Mouse (Mus musculus) neural tube, embryonic 10.5 days (tissue): ENCODE results near the gene Il6ra.

Source experiments
- DNase-seq: peaks from one replicate; pipeline ENCODE4 v3.0.0-alpha.2; 2017; ENCODE audit warnings: low spot score; ENCODE audit errors: extremely low spot score

Gene Il6ra

DNA sequence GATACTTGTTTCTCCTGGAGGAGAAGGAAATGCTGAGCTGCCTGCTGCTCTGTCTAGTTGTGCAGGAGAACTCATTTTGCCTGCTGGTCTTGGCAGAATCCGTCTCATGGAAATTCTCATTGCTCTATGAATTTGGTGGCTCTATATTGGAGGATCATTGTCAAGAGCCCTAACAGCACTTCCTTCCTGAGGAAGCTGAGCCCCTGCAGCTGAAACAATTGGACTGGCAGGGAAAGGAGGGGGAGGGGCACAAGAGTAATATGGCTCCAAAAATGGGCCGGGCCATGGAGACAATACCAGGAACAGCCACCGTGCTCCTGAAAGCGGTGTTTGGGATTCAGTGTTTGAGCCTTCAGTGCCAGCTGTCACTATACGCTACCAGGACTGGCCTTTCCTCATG, 59.2 kb downstream of the Il6ra start:
- DNase-seq = no peak

DNA sequence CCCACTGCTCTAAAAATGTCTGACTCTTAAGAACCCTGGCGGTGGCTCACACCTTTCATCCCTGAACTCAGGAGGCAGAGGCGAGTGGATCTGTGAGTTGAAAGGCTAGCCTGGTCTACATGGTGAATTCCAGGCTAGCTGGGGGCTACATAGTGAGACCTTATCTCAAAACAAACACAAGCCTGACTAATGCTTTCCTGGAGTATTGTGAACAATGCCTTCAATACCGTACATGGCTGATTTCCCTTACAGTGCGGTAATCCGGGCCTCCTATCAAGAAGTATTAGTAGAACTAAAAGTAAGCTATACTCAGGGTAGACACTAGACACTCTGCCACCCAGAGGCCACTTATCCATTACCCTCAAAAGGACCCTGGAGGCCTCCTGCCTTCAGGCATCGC, 64.9 kb downstream of the Il6ra start:
- DNase-seq = no peak

DNA sequence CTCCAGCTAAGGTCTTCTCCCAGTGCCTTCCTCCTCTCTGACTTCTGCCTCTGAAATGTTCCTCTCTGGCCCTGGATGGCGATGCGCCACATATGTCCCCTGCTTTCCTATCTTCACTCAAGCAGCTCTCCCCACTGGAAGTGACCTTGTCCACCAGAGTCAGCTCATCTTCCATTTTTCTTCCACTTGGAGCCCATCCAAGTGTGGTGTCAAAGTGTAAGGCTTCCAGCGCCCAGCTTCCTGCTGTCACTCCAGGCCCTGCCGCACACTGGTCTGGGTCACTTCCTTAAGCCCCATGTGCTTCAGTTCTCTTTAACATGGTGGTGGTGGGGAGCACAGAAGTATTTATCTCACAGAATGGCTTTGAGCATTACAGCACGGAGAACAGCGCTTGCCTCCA, 65.4 kb downstream of the Il6ra start:
- no peak for DNase-seq

DNA sequence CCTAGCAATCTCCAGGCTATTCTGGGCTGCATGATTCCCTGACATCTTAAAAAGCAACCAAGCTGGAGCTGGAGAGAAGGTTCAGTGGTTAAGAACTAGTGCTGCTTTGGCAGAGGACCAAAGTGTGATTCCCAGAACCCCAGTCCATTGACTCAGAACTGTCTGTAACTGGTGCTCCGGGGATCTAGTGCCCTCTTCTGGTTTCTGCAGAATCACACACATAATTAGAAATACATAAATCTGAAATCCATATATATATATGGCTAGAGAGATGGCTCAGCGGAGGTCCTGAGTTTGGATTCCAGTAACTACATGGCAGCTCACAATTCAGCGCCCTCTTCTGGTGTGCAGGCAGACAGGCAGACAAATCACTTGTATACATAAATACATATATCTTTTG, 65.9 kb downstream of the Il6ra start:
- DNase-seq = no peak

DNA sequence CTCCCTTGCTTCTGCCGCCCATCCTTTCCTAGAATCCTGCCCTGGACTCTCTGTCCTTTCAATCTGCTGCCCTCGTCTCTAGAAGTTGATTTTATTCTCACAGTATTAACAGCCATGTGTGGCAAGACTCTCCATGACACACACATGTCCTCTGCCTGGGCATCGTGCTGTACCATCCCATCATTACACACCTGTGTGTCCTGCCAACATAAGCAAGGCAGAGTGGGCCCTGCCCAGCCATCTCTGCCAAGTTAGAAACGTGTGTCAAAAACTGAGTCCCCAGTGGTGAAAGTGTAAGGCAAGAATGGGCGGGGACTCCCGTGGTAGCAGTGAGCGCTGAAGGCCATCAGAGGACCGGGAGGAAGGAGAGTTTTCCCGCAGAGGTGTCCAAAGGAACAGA, 67.2 kb downstream of the Il6ra start:
- DNase-seq = no peak

DNA sequence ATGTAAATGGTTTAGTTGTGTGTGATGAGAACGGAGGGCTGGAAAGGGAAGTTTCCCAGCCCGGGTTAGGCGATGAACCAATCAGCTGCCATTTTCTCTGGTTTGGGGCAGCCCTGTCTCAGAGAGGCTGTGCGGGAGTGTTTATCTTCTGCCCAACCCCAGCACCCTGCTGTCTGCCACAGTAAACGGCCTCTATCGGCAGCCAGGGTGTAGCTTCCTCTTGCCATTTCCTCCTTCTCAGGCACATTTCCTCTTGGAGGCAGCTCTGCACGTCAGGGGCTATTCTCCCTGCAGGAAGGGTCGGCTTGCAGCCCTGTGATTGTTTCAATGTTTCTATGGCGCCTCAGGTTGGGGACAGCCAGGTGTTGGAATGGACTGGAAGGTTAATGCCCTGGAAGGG, 69.8 kb downstream of the Il6ra start:
- no peak for DNase-seq

DNA sequence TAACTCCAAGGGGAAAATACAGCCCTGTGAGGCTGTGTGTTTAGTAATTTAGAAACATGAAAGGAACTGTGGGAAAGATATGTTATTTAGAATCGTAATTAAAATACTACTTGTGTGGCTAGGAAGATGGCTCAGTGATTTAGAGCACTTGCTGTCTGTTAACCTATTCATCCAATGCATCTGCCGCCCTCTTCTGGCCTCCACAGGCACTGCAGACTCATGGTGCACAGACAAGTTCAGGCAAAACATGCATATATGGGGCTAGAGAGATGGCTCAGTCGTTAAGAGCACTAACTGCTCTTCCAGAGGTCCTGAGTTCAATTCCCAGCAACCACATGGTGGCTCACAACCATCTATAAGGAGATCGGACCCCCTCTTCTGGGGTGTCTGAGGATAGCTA, 70.7 kb downstream of the Il6ra start:
- no peak for DNase-seq

DNA sequence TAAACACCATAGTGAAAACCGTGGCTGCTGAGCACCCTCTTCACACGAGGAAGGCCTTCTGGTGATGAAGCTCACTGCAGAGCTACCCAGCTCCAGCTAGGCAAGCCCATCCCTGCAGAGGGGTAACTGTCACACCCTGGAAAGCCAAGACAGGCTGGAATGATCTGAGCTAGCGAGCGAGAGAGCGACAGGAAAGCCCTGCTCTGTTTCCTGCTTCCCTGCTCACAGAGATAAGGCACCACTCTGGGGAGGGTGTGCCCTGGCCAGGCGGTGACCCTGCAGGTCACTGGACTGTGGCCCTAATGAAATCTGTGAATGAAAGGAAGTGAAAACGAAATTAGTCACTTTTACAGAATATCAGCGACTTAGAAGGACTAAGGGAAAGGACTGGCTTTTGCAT, 77.6 kb downstream of the Il6ra start:
- DNase-seq = no peak

DNA sequence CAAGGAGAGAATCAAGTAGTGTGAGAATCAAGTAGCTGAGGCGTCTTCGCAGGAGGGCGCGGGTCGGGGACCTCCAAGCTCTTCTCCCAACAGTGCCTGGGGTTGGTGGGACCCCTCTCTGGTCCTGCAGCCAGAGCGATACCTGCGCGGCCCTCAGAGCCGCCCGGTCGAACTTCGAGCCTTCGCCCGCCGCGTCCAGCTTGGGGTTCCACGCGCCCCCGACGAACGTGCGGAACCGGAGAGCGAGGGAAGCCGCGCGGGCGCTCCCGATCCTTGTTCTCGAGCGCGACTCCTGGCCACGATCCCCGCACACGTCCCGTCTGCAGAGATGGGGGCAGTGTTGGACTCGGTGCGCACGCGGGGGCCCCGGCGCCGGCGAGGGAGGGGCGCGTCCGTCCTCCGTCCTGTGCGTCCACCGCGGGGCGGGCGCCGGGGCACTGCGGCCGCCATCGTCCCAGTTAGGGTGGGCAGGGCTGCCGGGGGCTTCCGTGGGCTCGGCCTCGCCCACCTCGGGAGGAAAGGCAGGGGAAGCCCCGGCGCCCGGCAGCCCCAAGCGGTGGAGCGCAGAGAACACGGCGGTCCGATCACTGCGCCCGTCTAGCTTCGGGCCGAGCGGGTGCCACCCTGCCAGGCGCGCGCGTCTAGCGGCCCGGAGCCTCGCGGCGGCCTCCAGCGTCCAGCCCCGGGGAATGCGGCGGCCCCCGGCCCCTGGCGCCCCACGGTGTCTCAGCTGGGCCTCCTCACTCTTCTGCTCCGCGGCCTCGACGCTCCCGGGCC, 82.0 kb downstream of the Il6ra start, which contains the start of gene She:
TSS of gene She (plus strand) at position 556 of the 777 bp plus-strand sequence.
- DNase-seq = peak; percentile 44

DNA sequence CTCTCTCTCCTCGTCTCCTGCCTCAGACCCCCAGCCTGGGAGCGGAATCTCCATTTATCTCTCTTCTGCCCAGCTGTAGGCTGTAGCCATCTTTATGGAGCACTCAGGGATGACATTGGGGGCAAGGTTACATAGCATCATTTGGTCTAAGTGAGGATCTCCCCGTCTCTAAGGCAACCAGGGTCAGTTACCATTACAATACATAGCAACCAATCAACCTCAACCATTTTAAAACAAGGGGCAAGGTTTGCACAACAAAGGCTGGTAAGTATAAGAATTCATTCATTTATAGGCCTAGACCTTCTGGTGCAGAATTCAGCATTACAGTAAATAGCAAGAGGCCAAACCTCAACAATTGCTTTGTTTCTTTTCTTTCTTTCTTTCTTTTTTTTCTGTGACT, 86.7 kb downstream of the Il6ra start:
- DNase-seq = no peak

DNA sequence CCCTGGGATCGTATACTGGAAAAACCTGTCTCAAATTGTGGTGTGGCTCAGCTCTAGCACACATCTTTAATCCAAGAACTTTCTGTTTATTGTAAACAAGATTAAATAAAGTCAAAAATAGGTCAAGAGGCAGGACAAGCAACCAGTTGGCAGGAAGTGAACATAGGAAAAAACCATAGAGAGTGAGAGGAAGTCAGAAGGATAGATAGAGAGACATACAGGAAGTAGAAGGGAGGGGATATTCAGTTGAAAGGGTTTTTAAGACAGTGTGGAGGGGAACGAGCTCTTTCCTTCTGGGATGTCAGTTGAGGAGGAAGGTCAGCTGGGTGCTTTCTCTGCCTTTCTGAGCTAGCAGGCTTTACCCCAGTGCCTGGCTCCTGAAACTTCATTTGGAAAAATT, 89.4 kb downstream of the Il6ra start:
- no peak for DNase-seq

DNA sequence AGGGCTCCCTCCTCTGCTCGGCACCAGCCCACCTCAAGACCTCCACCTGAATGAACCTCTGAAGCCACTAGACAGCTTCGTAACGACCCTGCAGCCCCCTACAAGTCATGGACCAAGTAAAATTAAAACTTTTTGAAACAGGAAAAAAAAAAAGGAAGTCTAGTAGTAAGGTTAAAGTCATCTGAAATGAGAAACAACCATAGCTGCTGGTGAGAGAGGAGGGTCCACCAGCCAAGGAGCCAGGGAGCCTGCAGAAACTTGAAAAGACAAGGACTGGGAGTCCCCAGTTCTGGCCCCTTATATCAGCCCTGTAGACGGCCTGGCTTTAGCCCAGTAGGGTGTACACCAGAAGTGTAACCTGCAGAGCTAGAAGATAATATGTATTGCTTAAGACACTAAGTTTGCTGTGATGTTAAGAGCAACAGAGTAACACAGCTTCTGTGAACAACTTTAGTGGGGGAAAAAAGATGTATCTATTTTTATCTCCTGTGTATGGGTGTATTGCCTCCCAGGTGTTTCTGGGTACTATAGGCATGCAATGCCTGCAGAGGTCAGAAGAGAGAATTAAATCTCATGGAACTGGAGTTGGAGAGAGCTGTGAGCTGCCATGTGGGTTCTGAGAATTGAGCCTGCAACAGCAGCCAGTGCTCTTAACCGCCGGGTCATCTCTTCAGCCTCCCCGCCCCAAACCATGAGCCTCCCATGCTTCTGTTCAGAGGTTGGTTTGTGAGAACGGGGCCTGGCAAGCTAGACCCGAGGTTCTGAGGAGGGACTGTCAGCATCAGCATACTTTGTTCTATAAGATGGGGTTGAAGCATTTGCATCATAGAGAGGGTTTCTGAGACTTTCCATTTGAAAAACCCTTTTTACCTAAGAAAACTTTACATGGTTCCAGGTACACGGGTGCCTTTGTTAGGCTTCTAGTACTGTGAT, 91.2 kb downstream of the Il6ra start:
- DNase-seq = no peak

DNA sequence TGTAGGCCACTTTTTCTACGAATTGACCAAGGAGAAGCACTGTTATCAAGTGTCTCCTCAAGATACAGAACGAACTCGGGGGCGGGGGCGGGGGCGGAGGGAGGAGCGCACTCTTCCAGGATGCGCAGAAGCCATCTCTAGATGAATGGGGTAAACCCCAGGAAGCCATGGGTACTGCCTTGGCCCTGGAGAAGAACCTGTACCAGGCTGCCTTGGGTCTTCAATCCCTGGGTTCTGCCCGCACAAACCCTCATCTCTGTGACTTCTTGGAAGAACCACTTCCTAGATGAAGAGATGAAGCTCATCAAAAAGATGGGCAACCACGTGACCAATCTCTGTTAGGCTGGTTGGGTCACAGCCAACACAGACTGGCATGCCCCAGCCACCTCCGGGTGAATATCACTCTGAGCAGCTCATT, 91.9 kb downstream of the Il6ra start:
- DNase-seq = no peak

DNA sequence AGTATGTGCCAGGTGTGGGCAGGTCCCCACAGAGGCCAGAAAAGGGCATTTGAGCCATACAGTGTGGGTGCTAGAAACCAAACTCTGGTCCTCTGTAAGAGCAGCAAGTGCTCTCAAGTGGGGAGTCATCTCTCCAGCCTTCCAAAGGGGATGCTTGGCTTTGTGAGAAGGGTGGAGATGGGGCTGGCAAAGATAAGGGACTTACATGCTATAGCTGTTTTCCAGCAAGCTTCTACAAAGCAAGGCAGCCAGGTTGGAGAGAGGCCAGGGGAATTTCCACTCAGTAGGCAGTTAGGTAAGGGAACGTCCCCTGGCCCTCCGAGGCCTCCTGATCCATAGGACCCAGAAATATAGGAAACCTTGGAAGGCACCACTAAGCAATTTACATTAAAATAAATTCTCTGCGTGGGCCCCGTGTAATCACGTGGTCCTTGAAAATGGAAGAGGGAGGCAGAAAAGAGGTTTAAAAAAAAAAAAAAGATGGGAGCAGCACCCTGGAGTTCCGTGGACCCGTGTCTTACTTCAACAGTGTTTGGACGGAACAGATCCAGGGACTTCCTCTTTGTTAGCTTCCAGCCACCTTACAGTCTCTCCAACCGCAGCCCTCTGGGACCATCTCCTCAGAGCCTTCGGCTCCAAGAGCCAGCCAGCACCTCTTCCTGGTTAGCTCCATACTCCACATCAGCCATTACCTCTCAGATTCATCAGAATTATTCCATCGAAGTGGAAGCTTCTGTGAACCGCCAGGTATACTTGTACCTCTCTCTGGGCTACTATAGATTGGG, 92.5 kb downstream of the Il6ra start:
- no peak for DNase-seq

DNA sequence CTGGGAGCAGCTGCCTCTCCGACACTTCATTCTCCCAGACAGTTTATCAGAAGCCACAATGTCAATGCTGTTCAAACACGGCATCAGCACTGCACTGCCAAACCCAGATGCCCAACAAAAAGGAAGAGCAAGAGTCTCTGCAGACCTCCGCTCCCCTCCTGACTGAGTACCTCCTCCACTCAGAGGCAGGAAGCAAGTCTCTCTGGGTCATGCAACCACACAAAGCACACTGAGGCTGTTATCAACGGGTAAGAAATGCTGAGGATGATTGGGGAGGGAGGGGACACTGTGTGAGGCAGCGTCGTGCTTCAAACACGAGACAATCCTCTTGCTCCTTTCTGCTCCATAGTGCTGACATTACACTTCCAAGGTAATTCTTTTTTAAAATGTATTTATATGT, 93.1 kb downstream of the Il6ra start:
- no peak for DNase-seq

DNA sequence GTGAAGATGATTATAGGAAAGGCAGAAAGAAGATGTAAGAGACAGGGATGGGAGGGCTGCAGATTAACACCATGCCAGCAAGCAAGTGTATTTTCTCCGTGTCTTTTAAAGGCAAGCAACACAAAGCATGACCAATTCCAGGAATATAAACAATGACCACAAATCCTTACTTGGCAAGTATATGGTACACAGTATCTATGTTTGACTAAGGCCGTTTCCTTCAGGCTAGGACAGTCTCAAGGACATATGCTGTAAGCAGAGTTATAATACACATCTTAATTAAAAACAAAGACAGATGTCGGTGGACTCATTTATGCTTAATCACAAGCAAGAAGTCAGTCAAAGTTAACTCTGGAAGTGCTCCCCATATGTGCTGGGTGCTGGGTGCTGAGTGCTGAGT, 94.4 kb downstream of the Il6ra start:
- DNase-seq = no peak

DNA sequence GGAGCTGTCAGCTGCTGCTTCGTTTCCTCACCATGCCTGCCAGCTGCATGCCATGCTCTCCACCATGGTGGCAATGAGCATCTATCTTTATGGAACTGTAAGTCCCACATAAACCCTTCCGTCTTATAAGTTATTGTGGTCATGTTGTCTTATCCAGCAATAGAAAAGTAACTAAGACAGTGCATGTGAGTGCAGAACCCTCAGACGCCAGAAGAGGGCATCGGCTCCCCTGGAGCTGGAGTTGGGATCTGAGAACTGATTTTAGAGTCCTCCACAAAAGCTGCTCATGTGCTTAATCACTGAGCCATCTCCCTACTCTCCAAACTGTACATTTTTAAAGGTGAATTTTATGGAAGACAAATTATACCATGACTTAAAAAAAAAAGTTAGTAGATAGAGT, 95.9 kb downstream of the Il6ra start:
- no peak for DNase-seq
